Mouse (Mus musculus): ENCODE data around the gene Nr1i2.
"Not testable (repeated sequence)": the region's sequence is repeated elsewhere in the genome, so short reads cannot be mapped to it uniquely, and the experiment has no call there.

Gene Nr1i2

GRCm38 (mm10) chr16:38287357-38287756 lies 7.3 kb downstream of the Nr1i2 start:
- DNase-seq (ENCODE audit: low read depth, low spot score): no peak

- DNase-seq (ENCODE audit: low read depth, low spot score): no peak
These were observed 8.1 kb downstream of the Nr1i2 start for GRCm38 (mm10) chr16:38286541-38286940.

- no peak for DNase-seq (ENCODE audit: low read depth, low spot score)
These were observed 8.8 kb downstream of the Nr1i2 start for GRCm38 (mm10) chr16:38285801-38286200.

- DNase-seq (ENCODE audit: low read depth, low spot score): no peak
These were observed 11.3 kb downstream of the Nr1i2 start for GRCm38 (mm10) chr16:38283300-38283699.

GRCm38 (mm10) chr16:38282559-38283160 lies 12.0 kb downstream of the Nr1i2 start:
- no peak for DNase-seq (ENCODE audit: low read depth, low spot score)

- no peak for DNase-seq (ENCODE audit: low read depth, low spot score)
These were observed 13.7 kb downstream of the Nr1i2 start for GRCm38 (mm10) chr16:38280951-38281350.

- DNase-seq (ENCODE audit: low read depth, low spot score): no peak
These were observed 14.8 kb downstream of the Nr1i2 start for GRCm38 (mm10) chr16:38279794-38280193.

- DNase-seq (ENCODE audit: low read depth, low spot score): no peak
These were observed 19.9 kb downstream of the Nr1i2 start for GRCm38 (mm10) chr16:38274737-38275136.

GRCm38 (mm10) chr16:38272483-38272882 lies 22.1 kb downstream of the Nr1i2 start:
- no peak for DNase-seq (ENCODE audit: low read depth, low spot score)

- DNase-seq (ENCODE audit: low read depth, low spot score): no peak
These were observed 23.0 kb downstream of the Nr1i2 start for GRCm38 (mm10) chr16:38271601-38272000.

- no peak for DNase-seq (ENCODE audit: low read depth, low spot score)
These were observed 38.7 kb downstream of the Nr1i2 start for GRCm38 (mm10) chr16:38255927-38256326.

- DNase-seq (ENCODE audit: low read depth, low spot score): peak; percentile 35
These were observed 39.5 kb downstream of the Nr1i2 start for GRCm38 (mm10) chr16:38255107-38255506.

GRCm38 (mm10) chr16:38254001-38254400 lies 40.6 kb downstream of the Nr1i2 start:
- DNase-seq (ENCODE audit: low read depth, low spot score): peak; percentile 58

GRCm38 (mm10) chr16:38250467-38250866 lies 44.2 kb downstream of the Nr1i2 start:
- no peak for DNase-seq (ENCODE audit: low read depth, low spot score)

- DNase-seq (ENCODE audit: low read depth, low spot score): no peak
These were observed 46.2 kb downstream of the Nr1i2 start for GRCm38 (mm10) chr16:38248331-38248961.

- DNase-seq (ENCODE audit: low read depth, low spot score): no peak
These were observed 48.6 kb downstream of the Nr1i2 start for GRCm38 (mm10) chr16:38245849-38246585.

GRCm38 (mm10) chr16:38245379-38245778 lies 49.2 kb downstream of the Nr1i2 start:
- DNase-seq (ENCODE audit: low read depth, low spot score): no peak

GRCm38 (mm10) chr16:38244111-38244510 lies 50.5 kb downstream of the Nr1i2 start:
- no peak for DNase-seq (ENCODE audit: low read depth, low spot score)

GRCm38 (mm10) chr16:38240167-38240566 lies 54.5 kb downstream of the Nr1i2 start:
- DNase-seq (ENCODE audit: low read depth, low spot score): no peak

- DNase-seq (ENCODE audit: low read depth, low spot score): peak; percentile 71
These were observed 54.9 kb downstream of the Nr1i2 start for GRCm38 (mm10) chr16:38239729-38240128.

GRCm38 (mm10) chr16:38236936-38237585 lies 57.6 kb downstream of the Nr1i2 start:
- no peak for DNase-seq (ENCODE audit: low read depth, low spot score)

- DNase-seq (ENCODE audit: low read depth, low spot score): not testable (repeated sequence)
These were observed 72.1 kb downstream of the Nr1i2 start for GRCm38 (mm10) chr16:38222491-38222890.
